In genomic region chr12:87416690-87417089, GRCm38 (mm10) we compare ENCODE assay signal across 10 mouse cellular contexts. TPM values are rescaled to one million over a fixed set of nuclear protein-coding genes. Genes with fewer than 3 reads are reported as not detected.
DNase-seq lines count a peak whose midpoint lies in the region; ATAC-seq lines count a peak whose summit lies in the region.
"Had no signal": no experiment of that assay in that cellular context is flagged by ENCODE, and none has a peak within 500 bp of the region (broad histone marks: within the 10 kb centered on the region; RNA-seq: fewer than 3 reads in every experiment).

No protein-coding gene starts in this region.

- ATAC-seq in heart, embryonic 11.5 days (replicated peaks; ENCODE audit: insufficient number of reproducible peaks, low FRiP score, low TSS enrichment), result no peak
- no peak for ATAC-seq in embryonic facial prominence, embryonic 11.5 days (replicated peaks; ENCODE audit: insufficient number of reproducible peaks, low FRiP score, low TSS enrichment, low read depth)
- ATAC-seq in kidney, embryonic 14.5 days (ENCODE audit: low FRiP score, low TSS enrichment), result peak; percentile 24; the same call in 1 of the 2 replicates
- peak; percentile 55; the same call in 1 of the 2 replicates for ATAC-seq in lung, embryonic 16.5 days (ENCODE audit: low read depth)

- no peaks in the 10 kb centered on the region for H3K9me3 ChIP-seq in heart, embryonic 11.5 days (replicated peaks; ENCODE audit: control insufficient read depth, low read length)
- no peaks in the 10 kb centered on the region for H3K9me3 ChIP-seq in embryonic facial prominence, embryonic 11.5 days (replicated peaks; ENCODE audit: control insufficient read depth, low read length)
- H3K9me3 ChIP-seq in kidney, embryonic 14.5 days (ENCODE audit: control insufficient read depth, low read length), result no peaks in the 10 kb centered on the region
- H3K9me3 ChIP-seq in lung, embryonic 16.5 days (ENCODE audit: control insufficient read depth, low read length), result no peaks in the 10 kb centered on the region
- H3K9me3 ChIP-seq: embryonic facial prominence, embryonic 13.5 days; limb, embryonic 13.5 days had no signal

- no peaks in the 10 kb centered on the region for H3K36me3 ChIP-seq in heart, embryonic 11.5 days (ENCODE audit: control insufficient read depth, insufficient read depth, low read length)
- H3K36me3 ChIP-seq in embryonic facial prominence, embryonic 11.5 days (replicated peaks; ENCODE audit: control insufficient read depth, insufficient read depth, low read depth, low read length), result no peaks in the 10 kb centered on the region
- H3K36me3 ChIP-seq in kidney, embryonic 14.5 days (ENCODE audit: control insufficient read depth, insufficient read depth, low read length), result no peaks in the 10 kb centered on the region
- no peaks in the 10 kb centered on the region for H3K36me3 ChIP-seq in lung, embryonic 16.5 days (ENCODE audit: control insufficient read depth, insufficient read depth, low read length)
- H3K36me3 ChIP-seq: embryonic facial prominence, embryonic 13.5 days; limb, embryonic 13.5 days had no signal

- no peak overlapping the region for H3K4me2 ChIP-seq in heart, embryonic 11.5 days
- H3K4me2 ChIP-seq in embryonic facial prominence, embryonic 11.5 days (ENCODE audit: low read depth, low read length), result no peak overlapping the region
- no peak overlapping the region for H3K4me2 ChIP-seq in kidney, embryonic 14.5 days (replicated peaks; ENCODE audit: low read depth, low read length)
- H3K4me2 ChIP-seq in lung, embryonic 16.5 days (ENCODE audit: low read depth, low read length), result no peak overlapping the region
- H3K4me2 ChIP-seq: embryonic facial prominence, embryonic 13.5 days; limb, embryonic 13.5 days had no signal

- H3K9ac ChIP-seq in heart, embryonic 11.5 days (ENCODE audit: low read depth, low read length), result no peak overlapping the region
- no peak overlapping the region for H3K9ac ChIP-seq in embryonic facial prominence, embryonic 11.5 days (replicated peaks; ENCODE audit: low read length)
- H3K9ac ChIP-seq in kidney, embryonic 14.5 days (ENCODE audit: low read depth, low read length), result no peak overlapping the region
- H3K9ac ChIP-seq in lung, embryonic 16.5 days (ENCODE audit: low read length), result no peak overlapping the region
- H3K9ac ChIP-seq: embryonic facial prominence, embryonic 13.5 days; limb, embryonic 13.5 days had no signal

- peak; percentile 59 to 80 for DNase-seq in heart, adult 18-20 months
- DNase-seq in CD4-positive, CD25-positive, alpha-beta regulatory T cell, adult 2 months (ENCODE audit: low read depth, low spot score), result peak; percentile 87
- peak; percentile 79 for DNase-seq in adrenal gland, postnatal 10 days
- peak; percentile 72 for DNase-seq in embryonic facial prominence, embryonic 11.5 days (ENCODE audit: low spot score)
- DNase-seq in spleen, postnatal 14 days (ENCODE audit: low spot score in 2 of 2), result peak; percentile 13 to 41

- no peak overlapping the region for H3K4me3 ChIP-seq in heart, embryonic 11.5 days (ENCODE audit: low read depth, low read length)
- H3K4me3 ChIP-seq in embryonic facial prominence, embryonic 11.5 days (ENCODE audit: low read depth, low read length), result no peak overlapping the region
- no peak overlapping the region for H3K4me3 ChIP-seq in kidney, embryonic 14.5 days (ENCODE audit: low read length)
- H3K4me3 ChIP-seq in lung, embryonic 16.5 days (ENCODE audit: low read length), result no peak overlapping the region
- H3K4me3 ChIP-seq: embryonic facial prominence, embryonic 13.5 days; limb, embryonic 13.5 days had no signal

- no peak overlapping the region for H3K27ac ChIP-seq in heart, embryonic 11.5 days (ENCODE audit: low read depth, low read length)
- no peak overlapping the region for H3K27ac ChIP-seq in embryonic facial prominence, embryonic 11.5 days (replicated peaks; ENCODE audit: low read depth, low read length)
- H3K27ac ChIP-seq in kidney, embryonic 14.5 days (ENCODE audit: low read depth, low read length), result no peak overlapping the region
- H3K27ac ChIP-seq in lung, embryonic 16.5 days (ENCODE audit: low read length), result no peak overlapping the region
- H3K27ac ChIP-seq: embryonic facial prominence, embryonic 13.5 days; limb, embryonic 13.5 days had no signal

- H3K27me3 ChIP-seq in heart, embryonic 11.5 days (ENCODE audit: control insufficient read depth, insufficient read depth, low read length), result no peaks in the 10 kb centered on the region
- H3K27me3 ChIP-seq in embryonic facial prominence, embryonic 11.5 days (ENCODE audit: control insufficient read depth, insufficient read depth, low read length), result no peaks in the 10 kb centered on the region
- H3K27me3 ChIP-seq in kidney, embryonic 14.5 days (ENCODE audit: control insufficient read depth, insufficient read depth, low read length), result no peaks in the 10 kb centered on the region
- H3K27me3 ChIP-seq in lung, embryonic 16.5 days (ENCODE audit: control insufficient read depth, insufficient read depth, low read depth, low read length), result no peaks in the 10 kb centered on the region
- H3K27me3 ChIP-seq: embryonic facial prominence, embryonic 13.5 days; limb, embryonic 13.5 days had no signal

- H3K4me1 ChIP-seq in heart, embryonic 11.5 days (ENCODE audit: control insufficient read depth, insufficient read depth, low read length), result 0 out of 2 replicates have a peak, but pooled peaks cover 3% of the 10 kb centered on the region
- H3K4me1 ChIP-seq in embryonic facial prominence, embryonic 11.5 days (ENCODE audit: control insufficient read depth, insufficient read depth, low read length), result no peaks in the 10 kb centered on the region
- no peaks in the 10 kb centered on the region for H3K4me1 ChIP-seq in kidney, embryonic 14.5 days (ENCODE audit: control insufficient read depth, insufficient read depth, low read length)
- no peaks in the 10 kb centered on the region for H3K4me1 ChIP-seq in lung, embryonic 16.5 days (replicated peaks; ENCODE audit: control insufficient read depth, insufficient read depth, low read length)
- H3K4me1 ChIP-seq: limb, embryonic 13.5 days had no signal

- WGBS in heart, embryonic 11.5 days (ENCODE audit: insufficient replicate concordance), result 25% methylated on average over 7 of the region's 7 CpGs
- WGBS in embryonic facial prominence, embryonic 11.5 days, result 43% methylated on average over 7 of the region's 7 CpGs
- 33% methylated on average over 7 of the region's 7 CpGs for WGBS in kidney, embryonic 14.5 days
- WGBS in lung, embryonic 16.5 days, result 24% methylated on average over 7 of the region's 7 CpGs

RNA-seq across cellular contexts. Expression of gene Slirp, which starts 27.0 kb away (rescaled TPM):
- 100 to 1,000 TPM; 148 to 166 TPM for total RNA-seq in heart, adult 18-20 months (2021)
- polyA plus RNA-seq in heart, embryonic 11.5 days (2014; fragmentation: Nextera tagmentation; extraction: Ambion mirVana), result 256 and 291 TPM in 2 replicates
- 100 to 1,000 TPM; 186 to 195 TPM for total RNA-seq in adrenal gland, postnatal 10 days (2021)
- polyA plus RNA-seq in embryonic facial prominence, embryonic 11.5 days (2014; fragmentation: Nextera tagmentation; extraction: Ambion mirVana), result 303 and 309 TPM in 2 replicates
- polyA plus RNA-seq in kidney, embryonic 14.5 days (2014; fragmentation: Nextera tagmentation; extraction: Ambion mirVana), result 269 and 468 TPM in 2 replicates
- 283 and 303 TPM in 2 replicates for polyA plus RNA-seq in lung, embryonic 16.5 days (2015; fragmentation: Nextera tagmentation; extraction: Ambion mirVana)

RNA-seq across cellular contexts. Expression of gene Alkbh1, which starts 27.1 kb away (rescaled TPM):
- 10 to 100 TPM in 1 of 2 experiments, 1 to 10 TPM in 1; 9.8 to 10.6 TPM for total RNA-seq in heart, adult 18-20 months (2021)
- polyA plus RNA-seq in heart, embryonic 11.5 days (2014; fragmentation: Nextera tagmentation; extraction: Ambion mirVana), result 39.6 and 52.6 TPM in 2 replicates
- 10 to 100 TPM; 23.9 to 24.3 TPM for total RNA-seq in adrenal gland, postnatal 10 days (2021)
- polyA plus RNA-seq in embryonic facial prominence, embryonic 11.5 days (2014; fragmentation: Nextera tagmentation; extraction: Ambion mirVana), result 33.4 and 42.9 TPM in 2 replicates
- 63.7 and 75.6 TPM in 2 replicates for polyA plus RNA-seq in kidney, embryonic 14.5 days (2014; fragmentation: Nextera tagmentation; extraction: Ambion mirVana)
- 50.1 and 52.3 TPM in 2 replicates for polyA plus RNA-seq in lung, embryonic 16.5 days (2015; fragmentation: Nextera tagmentation; extraction: Ambion mirVana)

RNA-seq across cellular contexts. Expression of gene Sptlc2, which starts 28.5 kb away (rescaled TPM):
- total RNA-seq in heart, adult 18-20 months (2021), result 10 to 100 TPM; 21.1 to 24.1 TPM
- 73.2 and 82.1 TPM in 2 replicates for polyA plus RNA-seq in heart, embryonic 11.5 days (2014; fragmentation: Nextera tagmentation; extraction: Ambion mirVana)
- total RNA-seq in adrenal gland, postnatal 10 days (2021), result 100 to 1,000 TPM; 135 to 149 TPM
- 65.0 and 66.1 TPM in 2 replicates for polyA plus RNA-seq in embryonic facial prominence, embryonic 11.5 days (2014; fragmentation: Nextera tagmentation; extraction: Ambion mirVana)
- polyA plus RNA-seq in kidney, embryonic 14.5 days (2014; fragmentation: Nextera tagmentation; extraction: Ambion mirVana), result 65.1 and 85.3 TPM in 2 replicates
- polyA plus RNA-seq in lung, embryonic 16.5 days (2015; fragmentation: Nextera tagmentation; extraction: Ambion mirVana), result 97.4 and 108 TPM in 2 replicates

RNA-seq across cellular contexts. Expression of gene Snw1, which starts 55.4 kb away (rescaled TPM):
- total RNA-seq in heart, adult 18-20 months (2021), result 10 to 100 TPM; 43.2 to 46.5 TPM
- polyA plus RNA-seq in heart, embryonic 11.5 days (2014; fragmentation: Nextera tagmentation; extraction: Ambion mirVana), result 95.7 and 95.9 TPM in 2 replicates
- 10 to 100 TPM; 58.2 to 61.2 TPM for total RNA-seq in adrenal gland, postnatal 10 days (2021)
- polyA plus RNA-seq in embryonic facial prominence, embryonic 11.5 days (2014; fragmentation: Nextera tagmentation; extraction: Ambion mirVana), result 169 and 176 TPM in 2 replicates
- polyA plus RNA-seq in kidney, embryonic 14.5 days (2014; fragmentation: Nextera tagmentation; extraction: Ambion mirVana), result 142 and 161 TPM in 2 replicates
- 115 and 120 TPM in 2 replicates for polyA plus RNA-seq in lung, embryonic 16.5 days (2015; fragmentation: Nextera tagmentation; extraction: Ambion mirVana)

Comparison
In these comparisons a context has a peak if more than half of its experiments do, and no peak if none do; other contexts are left out.
1. DNase-seq: peak in every context shown above with its lines; median percentile 87 in CD4-positive, CD25-positive, alpha-beta regulatory T cell, adult 2 months; 79 in adrenal gland, postnatal 10 days; 72 in embryonic facial prominence, embryonic 11.5 days; 70 in heart, adult 18-20 months; 27 in spleen, postnatal 14 days.
2. ATAC-seq: peak in kidney, embryonic 14.5 days (single experiment) and lung, embryonic 16.5 days (single experiment); none in heart, embryonic 11.5 days (single experiment) and embryonic facial prominence, embryonic 11.5 days (single experiment).